Mouse (Mus musculus): ENCODE measurements around the gene Enah. TPM values are rescaled to one million over a fixed set of nuclear protein-coding genes. Genes with fewer than 3 reads are reported as not detected.

Enah gene
- 8.7 and 10.4 TPM in 2 replicates for polyA plus RNA-seq (2021; fragmentation: Nextera tagmentation)
- long read RNA-seq, experiment 1, partial matches to known transcripts = 0 of 26 reads
- long read RNA-seq, experiment 1, other reads (novel, unspliced or antisense) = 26 of 26 reads
- long read RNA-seq, experiment 2, full-length matches to known transcripts = 6 of 23 reads
- long read RNA-seq, experiment 2, partial matches to known transcripts = 1 of 23 reads
- long read RNA-seq, experiment 2, other reads (novel, unspliced or antisense) = 16 of 23 reads

GRCm38 (mm10) chr1:182019926-182020801 is at the start of gene Enah:
Gene Enah, minus strand, starts transcription at chr1:182019990.

Other genes with a start within 250 kb of the Enah start
- 4.9 and 8.2 TPM in 2 replicates for gene Lbr, start 176.9 kb downstream of the Enah start, polyA plus RNA-seq (2021; fragmentation: Nextera tagmentation)
- 322 and 328 TPM in 2 replicates for gene Srp9, start 104.7 kb upstream of the Enah start, polyA plus RNA-seq (2021; fragmentation: Nextera tagmentation)
- not detected in 2 replicates for gene Vmn1r1, start 144.5 kb upstream of the Enah start, polyA plus RNA-seq (2021; fragmentation: Nextera tagmentation)